Mouse (Mus musculus): Measurements from ENCODE around the gene Lrmda. TPM values are rescaled to one million over a fixed set of nuclear protein-coding genes. Genes with fewer than 3 reads are reported as not detected.

Lrmda gene
- polyA plus RNA-seq, 1 experiment: 8.2 TPM

- no peak for DNase-seq (ENCODE audit: low read depth)
Measured at GRCm38 (mm10) chr14:22043420-22043819, 23.9 kb downstream of the Lrmda start.

GRCm38 (mm10) chr14:22046262-22046856, 26.8 kb downstream of the Lrmda start:
- no peak for DNase-seq (ENCODE audit: low read depth)

- no peak for DNase-seq (ENCODE audit: low read depth)
Measured at GRCm38 (mm10) chr14:22048068-22048899, 28.8 kb downstream of the Lrmda start.

DNA sequence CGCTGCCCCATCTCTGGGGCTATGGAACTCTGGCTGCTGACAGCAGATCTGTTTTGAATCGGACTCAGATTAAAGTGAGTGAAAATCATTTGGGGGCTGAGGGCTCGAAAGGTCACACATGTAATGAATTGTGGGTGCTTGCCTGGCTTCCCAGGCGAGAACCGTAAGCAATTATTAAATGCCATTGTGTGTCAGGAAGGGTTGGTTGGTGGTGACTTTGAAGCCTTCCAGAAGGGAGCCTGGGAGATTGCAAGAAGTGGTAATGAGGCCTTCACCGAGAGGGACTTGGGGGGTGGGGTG, 29.3 kb downstream of the Lrmda start:
- DNase-seq (ENCODE audit: low read depth): no peak

DNA sequence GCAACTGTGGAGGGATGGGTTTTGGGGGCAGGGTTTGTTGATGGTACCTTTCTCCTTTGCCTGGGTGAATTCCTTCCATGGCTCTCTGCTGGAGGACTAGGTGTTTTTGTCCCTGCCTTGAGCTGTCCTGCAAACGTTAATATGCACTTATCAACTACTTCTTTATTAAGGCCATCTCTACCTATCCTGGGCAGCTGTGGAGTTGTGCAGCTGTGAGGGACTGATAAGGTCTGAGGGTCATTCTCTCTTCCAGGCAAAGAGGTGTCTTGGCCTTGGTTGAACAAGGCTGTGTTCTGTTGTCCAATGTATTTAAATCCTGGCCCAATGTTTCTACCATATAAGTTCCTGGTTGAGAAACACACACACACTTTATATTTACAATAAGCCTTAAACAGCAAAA, 29.8 kb downstream of the Lrmda start:
- no peak for DNase-seq (ENCODE audit: low read depth)

GRCm38 (mm10) chr14:22051941-22052664, 32.6 kb downstream of the Lrmda start:
- DNase-seq (ENCODE audit: low read depth): no peak

DNA sequence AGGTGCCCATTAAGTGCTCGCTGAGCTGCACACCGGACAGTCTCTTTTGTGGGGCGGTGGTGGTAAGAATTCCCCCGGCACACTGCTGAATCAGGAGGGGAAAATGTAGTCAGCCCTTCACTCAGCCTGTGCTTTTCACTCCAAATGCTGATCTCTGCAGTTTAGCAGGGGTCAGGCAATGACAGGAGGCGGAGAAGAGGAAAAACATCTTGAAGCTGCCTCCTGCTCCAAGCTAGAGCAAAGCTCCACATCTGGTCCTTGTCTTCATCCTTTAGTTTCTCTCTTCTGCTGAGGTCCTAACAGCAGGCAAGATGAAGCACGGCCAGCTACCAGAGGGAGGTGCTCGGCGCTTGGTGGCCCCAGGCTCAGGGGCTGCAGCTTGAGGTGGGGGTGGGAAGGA, 36.1 kb downstream of the Lrmda start:
- no peak for DNase-seq (ENCODE audit: low read depth)

- DNase-seq (ENCODE audit: low read depth): no peak
Measured at GRCm38 (mm10) chr14:22056246-22056645, 36.7 kb downstream of the Lrmda start.

DNA sequence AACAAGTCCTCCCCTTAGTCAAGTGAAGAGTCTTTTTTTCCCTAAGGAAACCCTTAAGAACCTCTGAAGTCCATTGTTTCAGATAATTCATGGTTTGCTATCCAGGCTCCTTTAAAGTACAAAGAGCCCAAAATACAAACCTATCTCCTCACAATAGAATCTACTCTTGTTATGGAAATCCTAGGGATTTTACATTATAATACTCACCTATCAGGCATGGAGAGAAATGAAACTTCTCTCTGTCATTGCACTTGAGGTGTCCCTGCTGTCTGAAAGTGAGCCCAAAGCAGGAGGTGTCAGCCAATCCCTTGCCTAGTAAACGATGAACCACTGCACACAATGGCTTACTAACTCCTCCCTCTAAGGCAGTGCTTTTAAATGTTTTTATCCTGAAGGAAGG, 39.2 kb downstream of the Lrmda start:
- DNase-seq (ENCODE audit: low read depth): no peak

GRCm38 (mm10) chr14:22059348-22059861, 39.9 kb downstream of the Lrmda start:
- no peak for DNase-seq (ENCODE audit: low read depth)

GRCm38 (mm10) chr14:22060787-22061186, 41.3 kb downstream of the Lrmda start:
- no peak for DNase-seq (ENCODE audit: low read depth)

GRCm38 (mm10) chr14:22062117-22062855, 42.8 kb downstream of the Lrmda start:
- no peak for DNase-seq (ENCODE audit: low read depth)

GRCm38 (mm10) chr14:22069169-22069568, 49.7 kb downstream of the Lrmda start:
- no peak for DNase-seq (ENCODE audit: low read depth)

- no peak for DNase-seq (ENCODE audit: low read depth)
Measured at GRCm38 (mm10) chr14:22073385-22073784, 53.9 kb downstream of the Lrmda start.

- no peak for DNase-seq (ENCODE audit: low read depth)
Measured at GRCm38 (mm10) chr14:22074229-22074628, 54.7 kb downstream of the Lrmda start.

DNA sequence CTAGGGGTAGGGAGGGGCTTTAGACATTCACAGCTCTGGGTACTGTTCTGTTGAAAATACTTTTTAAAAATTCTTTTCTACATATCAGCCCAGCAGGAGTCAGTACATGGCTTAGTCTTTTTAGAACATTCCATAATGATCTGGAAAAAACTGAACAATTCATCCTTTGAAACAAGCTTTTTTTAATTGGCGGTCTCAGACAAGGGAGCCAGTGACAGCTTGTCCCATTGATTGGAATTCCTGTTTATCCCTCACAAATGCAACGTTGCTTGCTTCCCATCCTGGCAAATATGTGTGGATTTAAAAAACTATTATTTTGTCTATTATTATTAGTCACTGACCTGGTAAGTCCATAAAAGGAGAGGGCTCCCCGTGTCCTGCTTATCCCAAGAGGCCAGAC, 64.4 kb downstream of the Lrmda start:
- no peak for DNase-seq (ENCODE audit: low read depth)

- DNase-seq (ENCODE audit: low read depth): no peak
Measured at GRCm38 (mm10) chr14:22085411-22085810, 65.9 kb downstream of the Lrmda start.

- peak; percentile 55 for DNase-seq (ENCODE audit: low read depth)
Measured at GRCm38 (mm10) chr14:22088604-22089003, 69.1 kb downstream of the Lrmda start.

GRCm38 (mm10) chr14:22089331-22089730, 69.8 kb downstream of the Lrmda start:
- no peak for DNase-seq (ENCODE audit: low read depth)

GRCm38 (mm10) chr14:22089866-22090470, 70.5 kb downstream of the Lrmda start:
- no peak for DNase-seq (ENCODE audit: low read depth)

GRCm38 (mm10) chr14:22090778-22091211, 71.3 kb downstream of the Lrmda start:
- peak; percentile 37 for DNase-seq (ENCODE audit: low read depth)
